Mouse (Mus musculus) limb, embryonic 13.5 days (tissue): Measurements from ENCODE around the gene Grap2. TPM values are rescaled to one million over a fixed set of nuclear protein-coding genes. Genes with fewer than 3 reads are reported as not detected.
A peak's percentile ranks its signal among the peaks of the same experiment; 100 is the strongest.

Experiments
- ATAC-seq: fragments of 200-750 bp; cut with Nextera tagmentation; 2 replicates; pipeline ENCODE4 v1.8.0; 2017; ENCODE audit warnings: low read depth, moderate number of reproducible peaks, moderate TSS enrichment; ENCODE audit not compliant: low FRiP score
- H3K27ac ChIP-seq: fragments of 300-500 bp; sonication (generic); 2 replicates; pipeline ENCODE4 v1.5.1; 2015; ENCODE audit warnings: inconsistent platforms, mild to moderate bottlenecking, moderate library complexity
- H3K27me3 ChIP-seq: fragments of 300-500 bp; sonication (generic); 2 replicates; pipeline ENCODE4 v1.6.1; 2015; ENCODE audit warnings: mild to moderate bottlenecking, inconsistent platforms
- H3K36me3 ChIP-seq: fragments of 300-500 bp; sonication (generic); 2 replicates; pipeline ENCODE4 v1.6.1; 2015; ENCODE audit warnings: inconsistent platforms, mild to moderate bottlenecking, moderate library complexity
- H3K4me1 ChIP-seq: fragments of 300-500 bp; sonication (generic); 2 replicates; pipeline ENCODE4 v1.6.1; 2015; ENCODE audit warnings: inconsistent platforms
- H3K4me2 ChIP-seq: fragments of 300-500 bp; sonication (generic); replicated peaks from 2 replicates; pipeline ENCODE4 v1.6.1; 2015; ENCODE audit warnings: inconsistent platforms, mild to moderate bottlenecking, moderate library complexity
- H3K4me3 ChIP-seq: fragments of 300-500 bp; sonication (generic); 2 replicates; pipeline ENCODE4 v1.5.1; 2015; ENCODE audit warnings: moderate library complexity, mild to moderate bottlenecking, inconsistent platforms
- H3K9ac ChIP-seq: fragments of 300-500 bp; sonication (generic); 2 replicates; pipeline ENCODE4 v1.6.1; 2015; ENCODE audit warnings: mild to moderate bottlenecking, inconsistent platforms
- H3K9me3 ChIP-seq: fragments of 300-500 bp; sonication (generic); 2 replicates; pipeline ENCODE4 v1.6.1; 2016; ENCODE audit warnings: inconsistent platforms
- WGBS: fragments of 180-500 bp; shearing (Covaris S2); methylation state at CpG from one replicate; pipeline ENCODE4 v1.1.7; 2015; 5-methylcytosine and 5-hydroxymethylcytosine counted together
- polyA plus RNA-seq: library from polyadenylated mRNA; unstranded; fragments of >200 nt; fragmentation: Nextera tagmentation; extraction: Ambion mirVana; gene quantifications from 2 replicates; pipeline ENCODE4 v1.2.1, GENCODE M21; 2015

The Grap2 gene
- 0.93 and 1.2 TPM in 2 replicates for polyA plus RNA-seq

DNA sequence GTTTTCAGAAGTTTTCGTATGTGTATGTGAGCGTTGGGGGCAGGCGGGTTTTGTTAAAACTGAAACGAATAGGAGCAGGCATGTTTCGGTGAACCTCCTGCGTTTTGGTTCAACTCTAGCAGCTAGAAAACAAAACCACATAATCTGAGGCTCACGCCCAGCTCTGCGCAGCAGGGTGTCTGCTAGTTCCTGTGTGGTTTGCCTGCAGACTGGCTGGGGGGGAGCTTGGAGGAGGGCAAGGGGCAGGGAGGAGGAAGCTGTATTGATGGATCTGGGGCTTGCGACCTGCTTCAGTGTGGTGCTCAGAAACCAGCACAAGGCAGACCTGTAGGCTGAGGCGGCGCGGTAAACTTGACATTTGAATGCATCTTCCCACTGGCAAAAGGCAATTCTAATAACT is at the start of gene Grap2:
TSS of gene Grap2 (plus strand) at position 304 of the 400 bp plus-strand sequence.
- Histone ChIP-seq H3K4me2 (no peak within 1 kb of the TSS), H3K9me3 (no peaks in the 10 kb centered on the region), H3K9ac (no peak within 1 kb of the TSS), H3K27me3 (peaks cover 21% of the 10 kb centered on the region), H3K4me1 (0 out of 2 replicates have a peak, but pooled peaks cover 1% of the 10 kb centered on the region), H3K27ac (no peak within 1 kb of the TSS), H3K4me3 (no peak within 1 kb of the TSS), H3K36me3 (no peaks in the 10 kb centered on the region)
- WGBS: 60% methylated on average over 12 of the region's 12 CpGs
- no peak for ATAC-seq

DNA sequence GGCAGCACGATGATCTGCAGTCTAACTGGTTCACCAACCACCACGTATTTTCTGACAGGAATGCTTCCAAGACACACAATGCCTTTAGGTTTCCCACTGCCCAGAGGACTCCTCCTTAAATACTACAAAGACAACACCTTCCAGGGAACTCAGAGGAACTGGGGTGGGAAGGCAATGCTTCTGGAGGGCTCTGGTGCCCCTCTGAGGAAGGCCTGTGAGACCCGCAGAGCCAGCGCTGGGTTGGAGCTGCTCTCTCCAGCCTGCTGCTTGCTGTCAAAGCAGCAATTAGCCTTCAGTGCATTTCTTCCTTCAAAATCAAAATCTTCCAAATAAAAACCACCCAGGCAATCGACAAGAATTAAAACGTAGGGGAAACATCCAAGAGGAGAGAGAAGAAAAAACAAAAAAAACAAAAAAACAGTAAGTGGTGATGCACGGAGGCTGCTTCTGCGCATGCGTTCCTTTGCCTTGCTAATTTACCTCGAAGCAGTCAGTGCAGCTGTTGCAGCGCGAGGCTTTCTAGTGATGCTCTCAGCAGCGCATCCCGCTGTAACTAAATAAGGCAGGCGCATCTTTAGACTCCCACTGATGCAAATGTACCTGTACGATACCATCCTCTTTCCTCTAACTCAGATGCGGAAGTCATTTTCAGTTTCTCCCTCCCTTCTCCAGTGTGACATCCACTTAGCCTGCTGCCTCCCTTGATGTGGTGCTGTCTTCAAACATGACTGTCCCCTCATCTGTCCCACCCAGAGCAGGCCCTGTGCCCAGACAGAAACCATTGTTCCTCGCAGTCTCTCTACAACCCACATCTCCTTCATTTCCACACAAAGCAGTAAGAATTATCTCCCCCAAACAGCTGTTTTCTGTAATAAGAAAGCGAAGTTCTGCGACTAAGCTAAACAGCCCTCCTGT is 42.2 kb upstream of the Grap2 start:
- ATAC-seq: no peak
- no peak overlapping the region for H3K9ac ChIP-seq
- H3K9me3 ChIP-seq: no peaks in the 10 kb centered on the region
- no peaks in the 10 kb centered on the region for H3K27me3 ChIP-seq
- no peaks in the 10 kb centered on the region for H3K36me3 ChIP-seq
- H3K4me2 ChIP-seq: peak overlapping the region; percentile 35
- no peak overlapping the region for H3K27ac ChIP-seq
- H3K4me3 ChIP-seq: no peak overlapping the region
- WGBS: 49% methylated on average over 20 of the region's 20 CpGs
- H3K4me1 ChIP-seq: no peaks in the 10 kb centered on the region

DNA sequence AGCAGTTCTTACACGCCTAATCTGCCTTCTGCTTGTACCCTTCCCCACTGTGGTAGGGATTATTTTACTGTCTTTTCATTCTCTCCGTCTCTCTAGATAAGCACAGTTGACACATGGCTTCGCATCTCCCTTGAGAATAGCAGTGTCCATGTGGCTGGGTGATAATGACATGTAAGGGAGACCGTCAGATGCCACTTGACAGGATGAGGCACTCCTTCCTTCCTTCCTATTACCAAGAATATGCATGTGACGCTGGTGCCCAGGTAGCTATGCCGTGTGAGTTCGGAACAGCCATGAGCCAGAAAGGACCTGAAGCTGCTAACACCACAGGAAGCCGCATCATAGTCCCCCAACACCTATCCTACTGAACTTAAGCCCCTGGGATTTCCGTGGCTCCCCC is 41.4 kb upstream of the Grap2 start:
- Histone ChIP-seq H3K9me3 (no peaks in the 10 kb centered on the region), H3K4me1 (no peaks in the 10 kb centered on the region), H3K27ac (no peak overlapping the region), H3K9ac (no peak overlapping the region), H3K36me3 (no peaks in the 10 kb centered on the region), H3K4me3 (no peak overlapping the region), H3K27me3 (no peaks in the 10 kb centered on the region), H3K4me2 (no peak overlapping the region)
- ATAC-seq: no peak
- WGBS: 85% methylated on average over 9 of the region's 9 CpGs

DNA sequence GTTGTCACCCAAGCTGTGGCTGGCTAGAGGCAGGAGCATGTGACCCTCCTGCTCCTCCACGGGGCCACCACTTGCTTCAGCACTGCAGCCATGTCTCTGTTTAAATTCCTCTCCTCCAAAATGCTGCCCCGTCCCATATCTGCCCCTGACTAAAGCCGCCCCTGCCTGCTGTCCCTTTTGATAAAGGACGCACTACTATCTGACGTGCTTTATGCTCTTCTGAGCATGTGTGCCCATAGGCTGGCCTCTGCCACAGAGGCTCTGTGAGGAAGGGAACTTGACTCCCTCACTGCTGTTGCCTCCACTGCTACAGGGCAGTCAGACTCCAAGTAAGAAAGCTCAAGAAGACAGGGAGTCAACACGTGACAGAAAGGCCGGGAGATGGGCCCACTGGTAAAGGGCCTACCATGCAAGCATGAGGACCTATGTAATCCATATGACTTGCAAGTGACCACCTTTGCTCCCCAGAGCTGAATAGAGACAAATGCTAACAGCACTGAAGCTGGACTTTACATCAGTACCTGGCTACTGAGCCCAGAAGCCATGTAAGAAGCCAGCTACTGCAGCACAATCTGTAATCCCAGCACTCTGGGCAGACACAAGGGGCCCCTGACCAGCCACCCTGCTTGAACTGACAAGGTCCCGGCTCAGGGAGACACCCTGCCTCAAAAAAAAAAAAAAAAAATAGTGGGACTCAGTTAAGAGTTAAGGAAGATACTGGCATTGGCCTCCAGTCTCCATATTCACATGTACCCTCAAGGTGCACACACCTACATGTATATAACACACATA is 39.9 kb upstream of the Grap2 start:
- WGBS: 87% methylated on average over 8 of the region's 8 CpGs
- no peaks in the 10 kb centered on the region for H3K36me3 ChIP-seq
- no peak overlapping the region for H3K9ac ChIP-seq
- no peak overlapping the region for H3K4me2 ChIP-seq
- no peak overlapping the region for H3K4me3 ChIP-seq
- no peaks in the 10 kb centered on the region for H3K9me3 ChIP-seq
- H3K27me3 ChIP-seq: no peaks in the 10 kb centered on the region
- no peaks in the 10 kb centered on the region for H3K4me1 ChIP-seq
- no peak overlapping the region for H3K27ac ChIP-seq
- no peak for ATAC-seq

DNA sequence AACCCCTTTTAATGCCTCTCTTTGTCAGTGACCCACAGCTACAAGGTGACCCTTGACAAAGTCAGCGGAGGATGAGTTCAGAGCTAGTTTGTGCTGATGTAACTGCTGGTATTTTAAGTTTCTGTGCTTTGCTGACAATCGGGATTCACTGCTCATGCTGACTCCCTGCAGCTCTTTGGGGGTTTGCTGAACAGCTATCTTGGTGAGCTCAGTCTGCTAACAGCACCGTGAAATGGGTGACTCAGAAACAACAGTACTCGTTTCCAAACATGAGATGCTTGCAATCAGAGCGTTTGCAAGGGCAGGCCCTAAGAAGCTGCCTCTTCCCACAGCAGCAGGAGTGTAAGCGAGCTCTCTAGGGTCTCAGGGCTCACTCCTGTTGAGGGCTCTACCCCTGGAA is 39.1 kb upstream of the Grap2 start:
- Histone ChIP-seq H3K4me1 (no peaks in the 10 kb centered on the region), H3K27me3 (no peaks in the 10 kb centered on the region), H3K4me2 (no peak overlapping the region), H3K36me3 (no peaks in the 10 kb centered on the region), H3K4me3 (no peak overlapping the region), H3K27ac (no peak overlapping the region), H3K9me3 (no peaks in the 10 kb centered on the region), H3K9ac (no peak overlapping the region)
- no peak for ATAC-seq
- WGBS: 69% methylated on average over 6 of the region's 6 CpGs

DNA sequence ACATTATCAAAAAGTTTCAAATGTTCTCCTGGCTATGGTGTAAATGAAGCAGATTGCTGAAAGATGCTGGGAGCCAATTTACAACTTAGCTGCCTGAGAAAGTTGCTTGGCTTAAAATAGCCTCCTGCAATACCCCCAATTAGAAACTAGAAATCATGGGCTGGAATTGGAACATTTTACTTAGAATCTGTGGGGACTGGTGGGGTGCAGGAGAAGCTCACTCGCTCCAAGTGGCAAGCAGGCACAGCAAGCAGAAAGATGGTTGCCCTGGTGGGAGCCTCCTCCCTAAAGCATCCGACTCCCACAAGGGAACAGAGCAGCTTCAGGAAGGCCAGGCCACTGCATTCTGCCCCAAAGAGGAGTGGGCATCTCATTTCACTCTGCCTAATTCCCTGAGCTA is 36.3 kb upstream of the Grap2 start:
- Histone ChIP-seq H3K36me3 (no peaks in the 10 kb centered on the region), H3K27me3 (no peaks in the 10 kb centered on the region), H3K9me3 (no peaks in the 10 kb centered on the region), H3K4me3 (no peak overlapping the region), H3K4me1 (no peaks in the 10 kb centered on the region), H3K9ac (no peak overlapping the region), H3K27ac (no peak overlapping the region), H3K4me2 (no peak overlapping the region)
- ATAC-seq: no peak
- 70% methylated on average over 2 of the region's 2 CpGs for WGBS

DNA sequence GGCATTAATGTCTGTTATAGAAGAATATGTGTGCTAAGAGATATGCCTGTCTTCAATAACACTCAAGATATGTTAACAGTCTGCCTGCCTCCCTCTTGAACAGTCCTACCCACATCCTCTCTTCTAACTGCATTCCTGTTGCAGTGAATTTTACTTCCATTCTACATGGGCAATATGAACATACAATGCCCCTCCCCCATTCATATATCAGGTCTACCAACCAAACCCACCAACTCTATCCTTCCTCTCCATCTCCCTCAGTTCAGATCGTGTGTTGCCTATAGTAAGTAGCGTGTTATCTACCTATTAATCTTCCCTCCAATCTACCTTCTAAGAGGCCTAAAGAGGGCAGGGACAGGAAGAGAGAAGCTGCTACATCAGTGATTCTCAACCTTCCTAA is 34.3 kb upstream of the Grap2 start:
- no peak overlapping the region for H3K4me3 ChIP-seq
- 91% methylated on average over 2 of the region's 2 CpGs for WGBS
- no peak overlapping the region for H3K27ac ChIP-seq
- H3K4me1 ChIP-seq: no peaks in the 10 kb centered on the region
- no peak overlapping the region for H3K4me2 ChIP-seq
- ATAC-seq: no peak
- H3K27me3 ChIP-seq: no peaks in the 10 kb centered on the region
- no peaks in the 10 kb centered on the region for H3K36me3 ChIP-seq
- H3K9me3 ChIP-seq: no peaks in the 10 kb centered on the region
- no peak overlapping the region for H3K9ac ChIP-seq

DNA sequence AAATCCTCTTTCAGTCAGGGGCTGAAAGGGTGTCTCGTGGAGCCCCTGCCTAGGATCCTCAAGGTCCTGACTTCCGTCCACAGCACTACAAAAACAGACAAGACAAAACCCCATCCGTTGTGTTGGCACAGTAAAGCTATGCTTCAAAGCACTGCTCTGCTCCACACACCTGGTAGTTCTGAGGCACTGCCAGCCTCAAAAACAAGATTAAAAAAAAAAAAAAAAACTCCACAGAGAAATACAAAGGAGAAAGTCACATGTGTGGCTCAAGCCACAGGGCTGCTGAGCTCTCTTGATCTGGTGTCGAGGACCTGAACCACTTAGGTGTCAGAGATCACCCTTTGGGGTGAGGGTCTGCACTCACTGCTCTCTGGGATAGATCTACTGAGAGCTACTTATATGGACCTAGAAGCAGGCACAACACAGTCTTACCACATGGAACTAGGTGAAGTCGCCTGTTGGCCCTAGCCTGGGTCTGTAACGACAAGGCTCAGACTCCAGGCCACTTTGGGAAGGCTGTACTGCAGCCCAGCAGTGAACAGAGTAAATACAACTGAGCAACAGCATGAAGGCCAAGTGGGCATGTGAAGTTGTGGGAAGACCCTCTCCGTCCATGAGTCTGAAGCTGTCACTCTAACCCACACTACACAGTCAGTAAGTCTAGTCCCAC is 33.6 kb upstream of the Grap2 start:
- ATAC-seq: no peak
- H3K4me3 ChIP-seq: no peak overlapping the region
- 87% methylated on average over 7 of the region's 7 CpGs for WGBS
- H3K9me3 ChIP-seq: no peaks in the 10 kb centered on the region
- H3K36me3 ChIP-seq: no peaks in the 10 kb centered on the region
- no peaks in the 10 kb centered on the region for H3K4me1 ChIP-seq
- H3K4me2 ChIP-seq: no peak overlapping the region
- H3K27me3 ChIP-seq: no peaks in the 10 kb centered on the region
- no peak overlapping the region for H3K9ac ChIP-seq
- no peak overlapping the region for H3K27ac ChIP-seq

DNA sequence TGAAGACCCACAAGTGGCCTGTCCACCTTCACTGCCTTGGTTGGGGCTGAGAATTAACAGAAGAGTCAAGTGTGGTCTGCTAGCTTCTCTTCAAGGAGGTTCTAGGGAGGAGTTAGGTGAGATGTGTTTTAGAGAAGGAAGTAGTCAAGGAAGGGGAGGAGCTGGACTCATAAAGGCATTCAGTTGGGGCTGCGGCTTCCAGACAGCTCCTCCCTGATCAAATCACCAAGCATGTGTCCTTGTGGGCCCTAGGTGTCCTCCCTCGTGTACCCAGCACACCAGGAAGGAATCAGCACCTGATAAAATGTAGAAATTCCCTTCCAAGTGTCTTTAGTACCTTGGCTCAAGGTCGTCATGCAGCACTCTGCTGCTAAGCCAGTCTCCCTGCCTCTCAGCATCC is 28.3 kb upstream of the Grap2 start:
- Histone ChIP-seq H3K27me3 (no peaks in the 10 kb centered on the region), H3K4me3 (no peak overlapping the region), H3K4me2 (no peak overlapping the region), H3K9me3 (no peaks in the 10 kb centered on the region), H3K36me3 (no peaks in the 10 kb centered on the region), H3K9ac (no peak overlapping the region), H3K4me1 (no peaks in the 10 kb centered on the region), H3K27ac (no peak overlapping the region)
- no peak for ATAC-seq
- WGBS: 45% methylated on average over 3 of the region's 3 CpGs

DNA sequence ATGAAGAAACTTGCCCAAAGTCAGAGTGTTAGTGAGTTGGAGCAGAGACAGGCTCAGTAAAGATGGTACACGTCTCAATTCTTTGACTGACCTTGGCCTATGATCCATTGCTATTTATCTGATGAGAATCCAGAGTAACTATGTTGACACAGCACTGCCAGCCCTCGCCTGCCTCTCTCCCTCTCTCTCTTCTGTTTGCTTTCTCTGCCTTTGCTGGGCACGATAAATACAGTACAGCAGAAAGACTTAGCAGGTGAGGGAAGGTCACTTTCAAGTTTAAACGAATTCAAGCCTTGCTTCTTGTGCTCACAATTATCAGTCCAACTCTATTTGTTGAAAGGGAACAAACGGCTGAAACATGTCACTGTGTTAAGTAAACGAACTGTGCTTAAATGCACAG is 27.0 kb upstream of the Grap2 start:
- Histone ChIP-seq H3K27me3 (no peaks in the 10 kb centered on the region), H3K9ac (no peak overlapping the region), H3K27ac (no peak overlapping the region), H3K4me2 (no peak overlapping the region), H3K4me1 (no peaks in the 10 kb centered on the region), H3K36me3 (no peaks in the 10 kb centered on the region), H3K9me3 (no peaks in the 10 kb centered on the region), H3K4me3 (no peak overlapping the region)
- no peak for ATAC-seq
- WGBS: 71% methylated on average over 6 of the region's 6 CpGs

DNA sequence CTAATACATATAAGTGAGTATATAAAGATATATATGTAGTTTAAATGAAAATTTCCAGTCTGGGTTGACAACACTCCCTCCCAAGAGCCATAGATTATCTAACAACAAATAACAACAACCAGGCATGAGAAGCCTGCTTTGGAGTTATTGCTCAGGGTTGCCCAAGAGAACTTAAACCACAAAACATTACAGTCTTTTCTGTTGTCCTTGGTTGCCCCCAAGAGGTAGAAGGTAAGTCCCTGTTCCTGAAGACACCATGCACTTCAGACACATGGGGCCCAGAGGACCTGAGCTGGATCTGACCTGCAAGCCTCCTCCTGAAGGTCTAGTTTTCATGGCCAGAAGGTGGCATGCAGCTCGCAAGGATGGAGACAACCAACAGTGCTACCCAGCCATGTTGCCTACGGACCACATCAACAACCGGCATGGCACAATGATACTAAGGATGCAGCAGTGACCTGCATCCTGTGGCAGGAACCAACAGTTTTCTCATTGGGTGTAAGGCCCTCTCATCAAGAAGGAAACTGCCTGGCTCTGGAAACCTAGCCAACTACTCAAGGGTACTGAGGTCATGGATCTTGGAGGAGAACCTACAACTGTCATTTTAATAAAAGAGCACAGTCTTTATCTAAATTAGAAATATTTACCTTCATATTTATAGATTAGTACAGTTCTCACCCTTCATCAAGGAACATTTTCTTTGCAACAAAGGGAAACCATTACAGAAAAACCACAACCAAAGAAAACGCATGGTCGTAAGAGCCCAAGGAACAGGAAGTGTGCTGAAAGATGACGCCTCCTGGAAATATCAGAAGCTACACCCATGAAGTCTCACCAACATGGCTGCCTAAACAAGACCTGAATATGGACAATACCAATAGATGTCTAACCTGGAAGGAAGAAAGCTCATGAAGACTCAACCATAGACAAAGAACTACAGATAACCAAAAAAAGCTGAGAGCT is 17.3 kb upstream of the Grap2 start:
- Histone ChIP-seq H3K4me3 (no peak overlapping the region), H3K27me3 (no peaks in the 10 kb centered on the region), H3K27ac (no peak overlapping the region), H3K4me2 (no peak overlapping the region), H3K4me1 (no peaks in the 10 kb centered on the region), H3K9ac (no peak overlapping the region), H3K9me3 (no peaks in the 10 kb centered on the region), H3K36me3 (no peaks in the 10 kb centered on the region)
- no peak for ATAC-seq
- 88% methylated on average over 6 of the region's 6 CpGs for WGBS
